Mouse (Mus musculus) MEL-GATA-1-ER (cell line): ENCODE results near the gene Cmtm4.
"Not testable (repeated sequence)": the region's sequence is repeated elsewhere in the genome, so short reads cannot be mapped to it uniquely, and the experiment has no call there.

Experiments
- DNase-seq: peaks from one replicate; pipeline ENCODE4 v3.0.0-alpha.2; 2012; ENCODE audit warnings: low read depth; ENCODE audit errors: extremely low read depth

Gene Cmtm4

DNA sequence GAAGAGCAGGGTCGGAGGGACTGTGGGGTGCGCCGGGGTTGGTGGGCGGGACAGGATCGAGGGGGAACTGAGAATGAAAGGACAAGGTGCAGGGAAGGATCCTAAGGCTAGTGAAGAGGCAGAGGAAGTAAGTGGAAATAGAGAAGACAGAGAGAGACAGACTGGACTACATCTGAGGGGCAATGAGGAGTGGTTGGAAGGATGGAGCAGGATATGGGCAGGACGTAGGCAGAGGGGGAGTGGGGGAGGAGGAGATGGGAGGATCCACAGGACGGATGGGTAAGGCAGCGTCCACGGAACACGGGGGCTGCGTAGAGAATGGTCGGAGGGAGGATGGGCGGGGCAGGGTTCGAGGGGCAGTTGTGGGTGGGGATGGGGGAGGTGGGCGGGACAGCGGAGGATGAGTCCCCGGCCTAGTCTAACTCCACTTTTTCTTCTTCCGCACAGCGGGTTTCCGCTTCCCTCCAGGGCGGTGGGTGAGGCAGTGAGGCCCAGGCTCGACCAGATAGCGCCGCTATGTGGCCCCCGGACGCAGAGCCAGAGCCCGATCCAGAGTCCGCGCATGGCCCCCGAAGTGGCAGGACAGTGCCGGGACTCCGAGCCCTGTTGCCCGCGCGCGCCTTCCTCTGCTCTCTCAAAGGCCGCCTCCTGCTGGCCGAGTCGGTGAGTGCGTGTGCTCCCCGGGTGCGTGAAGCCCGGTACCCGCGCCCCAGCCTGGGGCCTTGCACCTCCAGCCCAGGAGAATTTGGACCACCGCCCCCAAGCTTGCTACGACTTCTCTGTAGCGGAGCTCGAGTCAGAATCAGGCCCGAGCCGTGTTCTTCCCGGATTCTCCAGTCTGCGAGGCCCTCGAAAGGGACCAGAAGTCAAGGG, 55.1 kb downstream of the Cmtm4 start:
- no peak for DNase-seq

DNA sequence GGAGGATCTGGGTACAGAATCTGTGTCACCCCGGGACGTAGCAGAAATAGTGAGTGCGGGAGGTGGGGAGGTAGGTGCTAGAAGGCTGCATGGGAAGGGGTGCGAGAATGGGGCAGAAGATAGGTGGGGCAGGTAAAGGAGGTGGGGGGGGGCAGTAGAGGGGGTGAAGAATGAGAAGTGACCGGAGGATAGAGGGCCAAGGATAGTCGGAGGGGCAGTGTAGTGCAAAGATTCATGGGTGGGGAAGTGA, 55.7 kb downstream of the Cmtm4 start:
- DNase-seq, result no peak

DNA sequence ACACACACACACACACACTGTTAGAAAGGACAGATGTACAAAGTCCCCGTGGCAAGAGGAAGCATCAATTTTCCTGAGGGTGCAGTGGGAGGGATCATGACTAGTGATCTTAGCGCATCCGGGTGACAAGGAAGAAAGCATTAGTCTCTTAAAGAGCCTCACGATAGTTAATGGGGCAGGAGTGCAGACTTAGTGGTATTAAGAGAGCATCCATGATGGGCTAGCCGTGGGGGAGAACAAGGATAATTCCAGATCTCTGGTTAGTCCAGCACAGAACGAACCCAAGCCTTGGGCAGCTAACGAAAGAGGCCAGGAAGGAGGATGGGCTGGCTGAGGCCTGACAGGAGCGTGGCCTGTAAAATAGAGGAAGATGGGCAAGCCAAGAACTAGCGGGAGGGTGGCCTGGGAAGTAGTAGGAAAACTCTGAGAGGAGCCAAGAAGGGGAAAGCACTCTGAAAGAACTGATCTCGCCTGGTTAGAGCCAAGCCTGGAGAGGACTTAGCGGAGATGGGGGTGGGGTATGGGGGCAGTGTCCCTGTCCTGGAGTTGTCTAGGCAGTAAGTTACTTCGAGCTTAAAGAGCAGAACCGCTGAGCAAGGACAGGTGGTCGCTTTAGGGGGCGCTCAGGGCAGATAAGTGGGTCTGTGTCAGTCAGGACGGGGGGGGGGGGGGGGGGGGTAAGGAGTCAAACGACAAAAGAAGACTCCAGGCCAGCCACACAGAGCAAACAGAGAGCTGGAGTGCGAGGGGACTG, 56.2 kb downstream of the Cmtm4 start, which contains the start of gene Cmtm3:
Gene Cmtm3 (plus strand): TSS at position 182 of the 754 bp plus-strand sequence.
- no peak for DNase-seq

DNA sequence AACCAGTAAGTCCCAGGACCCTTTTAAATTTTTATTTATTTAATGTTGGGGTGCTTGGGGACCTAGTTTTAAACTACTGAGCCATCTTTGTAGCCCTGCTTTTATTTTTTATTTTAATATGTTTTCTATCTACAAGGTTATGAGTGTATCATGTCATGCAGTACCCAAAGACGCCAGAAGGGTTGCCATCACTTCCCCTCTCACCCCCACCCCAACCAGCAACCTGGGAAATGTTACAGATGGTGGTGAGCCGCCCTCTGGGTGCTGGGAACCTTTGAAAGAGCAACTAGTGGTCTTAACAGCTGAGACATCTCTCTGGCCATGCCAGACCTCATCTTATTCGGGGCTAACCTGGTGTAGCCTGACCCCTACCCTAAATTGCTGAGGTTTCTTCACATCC, 57.7 kb downstream of the Cmtm4 start:
- no peak for DNase-seq

DNA sequence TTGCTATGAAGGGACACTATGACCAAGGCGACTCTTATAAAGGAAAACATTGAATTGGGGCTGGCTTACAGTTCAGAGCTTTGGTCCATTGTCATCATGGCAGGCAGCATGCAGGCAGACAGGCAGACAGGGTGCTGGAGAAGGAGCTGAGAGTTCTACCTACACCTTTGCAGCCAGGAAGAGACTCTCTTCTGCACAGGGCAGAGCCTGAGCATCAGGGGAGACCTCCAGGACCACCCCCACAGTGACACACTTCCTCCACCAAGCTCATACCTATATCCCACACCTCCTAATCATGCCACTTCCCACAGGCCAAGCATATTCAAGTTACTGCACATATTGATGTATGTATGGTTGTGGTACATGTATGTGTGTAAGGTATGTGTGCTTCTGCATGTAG, 58.8 kb downstream of the Cmtm4 start:
- DNase-seq, result no peak

DNA sequence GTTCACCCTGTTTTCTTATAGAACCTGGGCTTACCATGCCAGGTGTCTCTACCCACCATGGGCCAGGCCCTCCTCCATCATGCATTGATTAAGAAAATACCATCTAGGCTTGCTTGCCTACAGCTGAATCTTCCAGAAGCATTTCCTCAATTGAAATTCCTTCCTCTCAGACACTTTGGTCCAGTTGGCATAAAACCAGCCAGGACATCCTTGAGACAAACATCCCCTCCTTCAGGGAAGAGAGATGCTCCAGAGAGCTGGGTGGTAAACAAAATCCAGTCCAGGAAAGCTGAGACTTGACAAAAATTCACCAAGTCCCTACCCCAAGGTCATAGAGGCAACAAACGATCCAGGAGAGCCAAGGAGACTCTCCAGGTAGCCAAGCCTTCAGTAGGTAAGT, 61.4 kb downstream of the Cmtm4 start:
- no peak for DNase-seq

DNA sequence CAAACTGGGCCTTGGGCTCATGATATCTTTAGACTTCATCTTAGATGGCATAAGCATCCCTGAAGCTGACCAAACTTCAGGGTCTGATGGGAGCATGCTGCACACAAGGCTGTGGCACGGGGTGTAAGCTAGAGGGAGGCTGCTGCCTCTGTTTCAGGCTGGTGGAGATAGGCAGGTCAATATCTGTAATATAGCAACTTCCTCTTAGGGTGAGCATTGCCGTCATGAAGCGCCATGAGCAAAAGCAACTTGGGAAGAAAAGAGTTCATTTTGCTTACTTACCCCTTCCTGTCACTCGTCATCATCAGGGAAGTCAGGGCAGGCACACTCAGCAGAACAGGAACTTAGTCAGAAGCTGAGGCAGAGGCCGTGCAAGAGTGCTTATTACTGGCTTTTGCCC, 61.8 kb downstream of the Cmtm4 start:
- peak; percentile 74 for DNase-seq

DNA sequence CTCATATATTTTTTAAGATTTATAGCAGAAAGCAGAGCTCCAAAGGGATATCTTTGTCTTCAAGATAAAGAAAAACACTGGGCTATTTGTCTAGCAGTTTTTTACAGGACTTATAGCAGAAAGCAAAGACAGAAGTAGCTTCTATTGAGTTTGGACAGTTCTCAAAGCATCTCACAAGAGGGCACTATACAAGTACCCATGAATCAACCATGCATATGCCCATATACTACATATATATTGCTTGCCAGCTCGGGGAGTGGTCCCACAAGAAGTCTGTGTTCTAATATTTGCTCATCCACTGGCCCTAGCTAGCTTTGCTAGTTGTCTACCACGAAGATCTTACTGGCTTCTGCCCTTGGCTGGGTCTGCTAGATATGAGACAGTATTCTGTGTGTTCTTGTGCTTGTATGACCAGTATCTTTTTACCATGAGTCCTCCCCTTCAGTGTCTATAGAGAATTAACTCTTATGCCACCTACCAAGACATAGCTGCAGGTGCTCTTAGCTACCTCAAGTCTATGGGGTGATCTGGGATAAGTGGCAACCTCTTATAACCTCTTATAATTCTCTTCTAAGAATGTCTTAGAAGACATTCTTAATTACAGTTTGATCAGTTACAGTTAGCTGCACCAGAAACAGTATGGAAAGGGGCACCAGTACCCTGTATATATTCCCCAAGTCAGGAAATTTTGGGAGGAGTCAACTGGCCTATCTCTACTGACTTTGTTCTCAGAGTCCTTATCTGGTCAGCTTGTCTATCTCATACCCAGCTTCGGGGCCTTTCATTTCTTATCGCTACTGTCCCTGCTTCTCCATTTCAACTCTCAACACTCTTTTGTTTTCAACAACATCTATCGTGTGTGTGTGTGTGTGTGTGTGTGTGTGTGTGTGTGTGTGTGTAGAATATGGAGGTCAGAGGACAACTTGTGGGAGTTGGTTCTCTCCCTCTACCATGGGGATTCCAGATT, 62.7 kb downstream of the Cmtm4 start:
- no peak for DNase-seq

DNA sequence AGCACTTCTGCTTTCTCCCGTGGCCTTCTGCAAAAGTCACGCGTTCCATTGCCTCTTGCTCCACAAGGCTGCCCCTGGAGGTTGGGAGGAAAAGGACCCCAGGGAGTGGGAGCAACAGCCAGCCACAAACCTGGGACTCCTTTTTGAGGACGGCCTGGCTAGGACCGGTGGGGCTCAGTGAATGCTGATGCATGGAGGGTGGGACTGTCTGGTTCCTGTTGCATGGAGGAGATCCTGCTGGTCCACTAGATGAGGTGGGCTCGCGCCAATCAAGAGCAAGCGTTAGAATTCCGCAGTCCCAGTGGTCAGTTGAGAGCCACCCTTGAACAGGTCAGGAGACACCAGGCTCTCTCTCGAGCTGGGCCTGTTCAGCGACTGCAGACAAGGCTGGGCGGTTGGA, 73.7 kb downstream of the Cmtm4 start, which contains the start of gene Cmtm2b:
Gene Cmtm2b (plus strand): TSS at position 301 of the 400 bp plus-strand sequence.
- DNase-seq, result not testable (repeated sequence)

DNA sequence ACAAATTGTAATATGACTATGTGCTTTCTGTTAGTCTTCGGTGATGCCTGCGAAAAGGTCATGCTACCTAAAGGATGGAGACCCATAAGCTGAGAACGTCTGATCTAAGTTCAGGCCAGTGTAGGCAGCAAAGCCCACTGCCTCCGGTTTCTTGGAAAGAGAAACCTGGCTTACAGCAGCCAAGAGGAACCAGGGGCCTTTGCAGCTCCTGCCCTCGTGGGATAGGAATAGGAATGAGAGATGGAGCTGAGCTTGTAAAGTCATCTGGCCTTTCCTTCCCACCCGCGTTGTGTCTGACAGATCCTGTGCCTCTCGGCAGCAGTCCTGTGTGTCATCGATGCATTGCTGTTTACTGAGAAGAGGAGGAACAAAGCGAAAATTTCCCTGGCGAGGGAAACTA, 74.3 kb downstream of the Cmtm4 start, which contains the start of gene Gm11020:
Gene Gm11020 (plus strand): TSS at position 301 of the 400 bp plus-strand sequence.
- not testable (repeated sequence) for DNase-seq

DNA sequence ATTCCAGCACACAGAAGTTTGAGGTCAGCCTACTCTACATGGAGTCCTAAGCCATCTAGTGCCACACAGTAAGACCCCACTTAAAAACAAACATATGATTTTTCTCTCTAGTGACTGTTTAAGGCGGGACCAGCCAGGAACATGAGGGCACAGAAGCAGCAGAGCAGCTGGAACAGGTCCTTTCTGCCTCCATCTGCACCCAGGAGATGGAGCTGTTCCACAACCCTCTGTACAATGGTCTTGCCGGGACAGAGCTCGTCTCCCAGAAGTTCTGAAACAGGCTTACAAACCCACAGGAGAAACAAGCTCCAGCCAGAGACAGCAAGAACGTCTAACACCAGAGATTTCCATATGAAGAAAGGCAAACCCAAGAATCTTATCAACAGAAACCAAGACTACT, 82.3 kb downstream of the Cmtm4 start:
- no peak for DNase-seq

DNA sequence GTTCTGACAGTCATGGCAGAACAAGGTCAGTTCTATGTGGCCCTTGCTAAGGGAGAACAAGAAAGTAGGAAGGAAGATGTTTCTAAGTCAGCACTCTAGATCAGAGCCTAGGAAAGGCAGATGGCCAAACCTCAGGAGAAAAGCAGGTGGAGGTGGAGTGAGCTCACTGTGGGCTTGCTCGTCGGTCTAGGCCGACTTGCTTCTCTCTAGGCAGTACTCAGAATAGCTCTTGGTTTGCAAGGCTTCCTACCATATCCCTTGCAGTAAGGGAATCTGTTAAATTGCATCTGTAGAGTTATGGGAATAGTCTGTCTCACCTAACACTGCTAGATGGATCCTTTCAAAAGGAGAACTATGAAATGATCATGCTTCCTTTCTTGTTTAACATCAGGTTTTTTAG, 83.6 kb downstream of the Cmtm4 start:
- DNase-seq, result not testable (repeated sequence)

DNA sequence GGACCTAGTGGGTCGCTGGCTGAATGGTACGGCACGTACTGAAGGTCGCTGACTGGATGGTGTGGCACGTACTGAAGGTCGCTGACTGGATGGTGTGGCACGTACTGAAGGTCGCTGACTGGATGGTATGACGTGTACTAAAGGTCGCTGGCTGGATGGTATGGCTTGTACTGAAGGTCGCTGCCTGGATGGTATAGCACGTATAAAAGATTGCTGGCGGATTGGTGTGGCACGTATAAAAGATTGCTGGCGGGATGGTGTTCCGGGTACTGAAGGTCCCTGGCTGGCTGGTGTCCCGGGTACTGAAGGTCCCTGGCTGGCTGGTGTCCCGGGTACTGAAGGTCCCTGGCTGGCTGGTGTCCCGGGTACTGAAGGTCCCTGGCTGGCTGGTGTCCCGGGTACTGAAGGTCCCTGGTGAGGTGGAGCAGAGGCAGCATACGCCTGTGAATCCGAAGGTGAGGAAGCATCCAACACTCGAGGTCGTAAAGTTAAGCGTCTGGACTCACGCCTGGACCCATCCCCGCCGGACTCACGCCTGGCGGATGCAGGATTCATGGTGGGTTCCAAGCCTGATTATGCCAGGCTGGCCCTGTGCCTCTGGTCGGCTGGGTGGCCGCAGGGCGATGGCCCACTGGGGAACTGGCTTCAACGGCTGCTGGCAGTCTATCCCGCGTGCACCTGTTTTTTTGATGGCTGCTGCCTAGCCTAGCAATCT, 86.0 kb downstream of the Cmtm4 start, which contains the start of the genes Gm45711 and Cmtm1:
Gene Gm45711 (minus strand): TSS at position 641 of the 715 bp plus-strand sequence.
Gene Cmtm1 (minus strand): TSS at position 705 of the 715 bp plus-strand sequence.
- DNase-seq, result not testable (repeated sequence)

DNA sequence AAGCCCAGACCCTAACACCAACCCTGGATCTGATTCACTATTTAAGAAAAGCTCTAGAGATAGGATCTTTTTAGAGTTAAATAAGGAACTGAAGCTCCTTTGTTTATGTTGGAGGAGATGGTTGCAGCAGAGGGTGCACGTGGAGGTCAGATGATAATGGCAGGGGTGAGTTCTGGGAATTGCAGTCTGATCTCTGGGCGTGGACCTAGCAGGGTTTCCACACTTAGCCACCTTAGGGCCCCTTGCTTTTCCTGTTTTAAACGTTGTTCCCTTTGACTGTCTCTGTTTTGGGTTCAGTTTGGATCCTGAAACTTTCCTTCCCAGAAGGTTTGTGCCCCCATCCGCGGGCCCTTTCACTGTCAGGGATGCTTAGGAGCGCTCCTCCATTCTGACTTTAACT, 87.3 kb downstream of the Cmtm4 start:
- DNase-seq, result not testable (repeated sequence)

DNA sequence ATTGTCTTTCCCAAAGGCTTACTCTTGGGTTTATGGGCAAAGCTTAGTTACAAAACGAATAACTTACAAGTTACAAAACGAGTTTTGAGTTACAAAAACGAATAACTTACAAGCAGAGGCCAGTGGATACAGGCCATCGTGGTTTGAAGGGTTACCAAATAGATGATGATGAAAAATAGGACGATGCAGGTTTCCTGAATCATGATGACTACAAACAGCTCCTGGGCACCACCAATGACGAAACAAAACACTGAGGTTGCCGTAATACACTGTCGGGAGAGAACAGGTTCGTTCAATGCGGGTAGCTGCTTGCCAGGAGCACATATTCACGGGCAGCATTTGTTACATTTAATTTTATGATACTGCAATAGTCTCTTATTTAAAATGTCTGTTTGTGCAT, 90.6 kb downstream of the Cmtm4 start:
- no peak for DNase-seq

DNA sequence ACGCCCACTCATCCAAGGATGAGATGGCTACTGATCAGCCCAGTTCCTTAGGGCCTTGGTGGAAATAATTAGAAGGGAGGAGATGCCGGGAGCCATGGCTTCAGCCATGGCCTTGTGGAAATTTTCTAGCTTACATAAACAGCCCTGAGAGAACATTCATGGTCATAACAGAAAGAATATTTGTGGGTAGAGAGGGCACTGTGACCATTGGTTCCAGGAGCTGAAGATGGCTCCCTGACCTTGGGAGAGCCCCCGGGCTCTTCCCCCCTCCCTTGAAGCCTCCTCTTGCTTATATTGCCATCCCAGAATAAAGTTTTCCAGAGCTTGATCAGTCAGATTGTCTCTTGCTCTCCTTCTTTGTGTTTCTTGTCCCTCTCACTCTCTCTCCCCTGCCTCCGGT, 93.1 kb downstream of the Cmtm4 start:
- not testable (repeated sequence) for DNase-seq

DNA sequence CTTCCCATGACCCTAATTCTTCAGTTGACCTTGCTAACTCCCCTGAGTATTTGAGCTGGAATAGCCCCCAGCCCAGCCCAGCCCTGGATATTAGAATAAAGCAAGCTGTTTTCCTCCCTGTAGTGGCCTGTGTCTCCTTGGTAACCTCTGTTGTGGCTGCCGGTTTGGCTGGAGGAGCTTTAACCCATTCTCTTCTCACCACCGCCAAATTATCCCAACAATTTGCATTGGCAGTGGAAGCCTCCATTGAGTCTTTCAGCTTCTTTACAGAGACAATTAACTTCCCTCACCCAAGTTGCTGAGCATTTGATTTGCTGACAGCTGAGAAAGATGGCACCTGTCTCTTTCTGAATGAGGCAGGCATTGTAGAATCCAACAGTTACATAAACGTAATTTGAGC, 94.0 kb downstream of the Cmtm4 start:
- not testable (repeated sequence) for DNase-seq
